Mouse (Mus musculus) neural tube, embryonic 11.5 days (tissue): ENCODE data around the gene Gdap1l1. TPM values are rescaled to one million over a fixed set of nuclear protein-coding genes. Genes with fewer than 3 reads are reported as not detected.
"Not testable (repeated sequence)": the region's sequence is repeated elsewhere in the genome, so short reads cannot be mapped to it uniquely, and the experiment has no call there.

Source experiments
- ATAC-seq: fragments of 200-750 bp; cut with Nextera tagmentation; 2 replicates; pipeline ENCODE4 v1.8.0; 2017; ENCODE audit warnings: moderate number of reproducible peaks, mild to moderate bottlenecking, moderate TSS enrichment, moderate library complexity; ENCODE audit not compliant: insufficient read depth, low FRiP score, low TSS enrichment
- DNase-seq: peaks from one replicate; pipeline ENCODE4 v3.0.0-alpha.2; 2015; ENCODE audit warnings: low spot score
- H3K27ac ChIP-seq: fragments of 300-500 bp; sonication (generic); 2 replicates; pipeline ENCODE4 v1.5.1; 2014; ENCODE audit warnings: low read depth, mild to moderate bottlenecking, low read length
- H3K27me3 ChIP-seq: fragments of 300-500 bp; sonication (generic); 2 replicates; pipeline ENCODE4 v1.6.1; 2014; ENCODE audit warnings: mild to moderate bottlenecking, low read length, mixed read lengths; ENCODE audit not compliant: control insufficient read depth, insufficient read depth
- H3K36me3 ChIP-seq: fragments of 300-500 bp; sonication (generic); 2 replicates; pipeline ENCODE4 v1.6.1; 2014; ENCODE audit warnings: mild to moderate bottlenecking, low read length, moderate library complexity, mixed read lengths; ENCODE audit not compliant: control insufficient read depth, insufficient read depth
- H3K4me1 ChIP-seq: fragments of 300-500 bp; sonication (generic); 2 replicates; pipeline ENCODE4 v1.6.1; 2014; ENCODE audit warnings: low read length, mixed read lengths; ENCODE audit not compliant: control insufficient read depth, insufficient read depth
- H3K4me2 ChIP-seq: fragments of 300-500 bp; sonication (generic); 2 replicates; pipeline ENCODE4 v1.6.1; 2014; ENCODE audit warnings: low read depth, mild to moderate bottlenecking, moderate library complexity
- H3K4me3 ChIP-seq: fragments of 300-500 bp; sonication (generic); 2 replicates; pipeline ENCODE4 v1.5.1; 2014; ENCODE audit warnings: low read depth, low read length
- H3K9ac ChIP-seq: fragments of 300-500 bp; sonication (generic); 2 replicates; pipeline ENCODE4 v1.6.1; 2014; ENCODE audit warnings: mild to moderate bottlenecking, low read length
- H3K9me3 ChIP-seq: fragments of 300-500 bp; sonication (generic); 2 replicates; pipeline ENCODE4 v1.6.1; 2016; ENCODE audit warnings: low read length; ENCODE audit not compliant: control insufficient read depth
- WGBS: fragments of 180-500 bp; shearing (Covaris S2); extraction: QIAGEN DNeasy Blood & Tissue Kit; methylation state at CpG from one replicate; pipeline ENCODE4 v1.1.7; 2014; 5-methylcytosine and 5-hydroxymethylcytosine counted together
- polyA plus RNA-seq: library from polyadenylated mRNA; unstranded; fragments of >200 nt; fragmentation: Nextera tagmentation; extraction: Ambion mirVana; gene quantifications from 2 replicates; pipeline ENCODE4 v1.2.1, GENCODE M21; 2014

The Gdap1l1 gene
- polyA plus RNA-seq, 1 experiment from 2014 or later, result 53.8 TPM

DNA sequence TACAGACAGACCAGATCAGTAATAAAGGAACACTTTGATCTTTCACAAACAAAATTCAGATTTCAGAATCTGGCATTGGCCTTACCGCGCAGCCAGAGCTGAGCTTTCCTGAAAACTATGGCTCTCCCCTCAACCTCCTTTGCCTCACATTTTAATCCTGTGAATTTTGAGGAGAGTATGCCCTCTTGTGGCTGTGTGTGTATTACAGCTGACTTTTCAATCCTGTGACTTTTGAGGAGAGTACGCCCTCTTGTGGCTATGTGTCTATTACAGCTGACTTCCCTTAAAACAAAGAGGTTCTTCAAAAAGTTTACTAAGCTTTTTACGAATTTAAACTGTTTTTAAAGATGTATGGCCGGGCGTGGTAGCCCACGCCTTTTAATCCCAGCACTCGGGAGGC is 37.1 kb upstream of the Gdap1l1 start:
- Histone ChIP-seq H3K36me3 (no peaks in the 10 kb centered on the region), H3K27me3 (no peaks in the 10 kb centered on the region), H3K9ac (no peak overlapping the region), H3K4me1 (no peaks in the 10 kb centered on the region), H3K9me3 (no peaks in the 10 kb centered on the region), H3K4me2 (no peak overlapping the region), H3K4me3 (no peak overlapping the region), H3K27ac (no peak overlapping the region)
- ATAC-seq, result no peak
- DNase-seq, result peak; percentile 79
- WGBS, result 14% methylated on average over 8 of the region's 8 CpGs

DNA sequence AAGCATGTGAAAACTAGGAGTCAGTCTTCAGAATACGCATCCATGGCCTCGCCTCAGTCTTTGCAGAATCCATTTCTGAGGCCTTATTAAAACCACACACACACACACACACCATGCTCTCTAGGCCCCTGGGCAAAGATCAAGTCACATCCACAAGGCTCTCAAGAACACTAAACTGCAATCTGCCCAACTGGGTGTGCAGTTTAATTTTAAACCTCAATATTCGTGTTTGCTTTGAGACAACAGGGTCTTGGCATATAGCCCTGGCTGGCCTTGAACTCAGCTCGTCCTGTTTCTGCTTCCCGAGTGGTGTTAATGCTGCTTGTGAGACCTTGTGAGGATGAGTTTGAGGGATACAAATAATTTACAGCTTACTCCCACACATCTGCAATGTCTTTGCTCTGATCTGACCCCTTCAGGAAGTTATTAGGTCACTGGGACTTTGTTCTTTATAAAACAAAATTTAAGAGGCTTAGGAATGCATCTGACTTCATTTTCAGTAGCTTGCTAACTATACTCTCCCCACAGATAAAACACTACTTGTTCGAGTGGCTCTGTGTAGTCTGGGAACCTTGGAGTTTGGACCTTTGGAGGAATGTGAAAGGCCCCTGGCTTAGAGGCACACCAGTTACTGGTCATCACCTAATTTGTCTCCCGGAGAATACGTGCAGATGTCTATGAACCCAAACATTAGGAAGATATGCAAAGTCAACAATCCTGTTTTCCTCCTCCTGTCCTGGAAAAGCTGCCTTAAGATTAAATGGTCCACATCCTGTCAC is 34.0 kb upstream of the Gdap1l1 start:
- Histone ChIP-seq H3K27ac (no peak overlapping the region), H3K4me2 (no peak overlapping the region), H3K9me3 (no peaks in the 10 kb centered on the region), H3K27me3 (no peaks in the 10 kb centered on the region), H3K4me3 (no peak overlapping the region), H3K9ac (no peak overlapping the region), H3K4me1 (no peaks in the 10 kb centered on the region), H3K36me3 (peaks cover under 1% of the 10 kb centered on the region; the same call in 1 of the 2 replicates)
- DNase-seq (no peak), ATAC-seq (no peak)
- 86% methylated on average over 8 of the region's 8 CpGs for WGBS

DNA sequence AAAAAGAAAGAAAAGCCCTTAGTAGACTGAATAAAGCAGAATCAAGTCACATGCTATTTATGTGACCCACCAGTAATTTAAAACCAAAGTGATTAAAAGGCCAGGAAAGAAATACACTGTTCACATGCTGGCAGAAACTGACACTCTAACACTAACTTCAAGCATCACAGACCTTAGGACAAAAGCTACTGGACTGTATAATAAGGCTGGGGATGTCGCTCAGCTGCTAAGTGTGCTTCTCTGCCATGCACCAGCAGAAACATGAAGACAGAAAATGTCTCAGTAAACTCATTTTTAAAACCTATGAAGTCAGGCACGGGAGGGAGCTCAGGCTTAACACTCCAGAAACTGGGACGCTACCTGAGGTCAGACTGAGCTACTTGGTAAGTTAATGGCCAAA is 28.1 kb upstream of the Gdap1l1 start:
- DNase-seq (no peak), ATAC-seq (no peak)
- Histone ChIP-seq H3K4me1 (no peaks in the 10 kb centered on the region), H3K4me2 (no peak overlapping the region), H3K27me3 (no peaks in the 10 kb centered on the region), H3K4me3 (no peak overlapping the region), H3K27ac (no peak overlapping the region), H3K36me3 (peaks cover 7% of the 10 kb centered on the region), H3K9me3 (no peaks in the 10 kb centered on the region), H3K9ac (no peak overlapping the region)
- 91% methylated on average over 3 of the region's 3 CpGs for WGBS

DNA sequence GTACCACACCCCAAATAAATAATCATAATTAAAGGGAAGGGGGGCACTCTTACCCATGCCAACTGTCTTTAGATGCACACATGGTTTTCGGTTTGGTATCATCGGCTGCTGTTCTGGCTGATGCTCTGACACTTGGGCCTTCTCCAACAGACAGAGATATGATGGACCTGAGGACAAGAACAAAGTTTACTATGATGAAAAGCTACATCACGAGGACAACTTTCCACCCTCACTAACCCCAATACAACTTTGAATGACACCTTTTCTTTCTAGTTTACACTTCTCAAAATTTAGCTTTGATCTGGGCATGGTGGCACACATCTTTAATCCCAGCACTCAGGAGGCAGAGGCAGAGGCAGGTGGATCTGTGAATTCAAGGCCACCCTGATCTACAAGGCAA is 26.9 kb upstream of the Gdap1l1 start:
- not testable (repeated sequence) for ATAC-seq, H3K9ac ChIP-seq, H3K4me2 ChIP-seq, H3K27ac ChIP-seq, H3K36me3 ChIP-seq, H3K4me1 ChIP-seq, DNase-seq, H3K9me3 ChIP-seq, H3K27me3 ChIP-seq, H3K4me3 ChIP-seq
- 99% methylated on average over 3 of the region's 3 CpGs for WGBS

DNA sequence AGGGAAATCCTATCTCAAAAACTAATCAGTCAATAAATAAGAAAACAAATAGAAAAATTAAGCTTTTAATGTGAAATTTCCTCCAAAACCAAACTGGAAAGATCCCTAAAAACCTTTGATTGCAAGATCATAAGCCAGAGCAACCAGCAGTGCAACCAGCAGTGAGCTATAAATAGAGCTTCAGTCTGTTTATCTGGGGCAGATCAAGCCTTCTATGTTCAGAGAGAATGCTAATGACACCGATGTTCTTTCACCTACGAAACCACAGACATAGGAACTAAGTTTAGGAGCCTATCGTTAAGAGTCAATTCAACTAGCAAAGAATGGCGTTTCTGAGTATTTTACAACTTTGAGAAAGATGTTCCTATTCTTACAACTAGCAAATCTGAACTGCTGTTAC is 26.4 kb upstream of the Gdap1l1 start:
- Histone ChIP-seq H3K36me3 (peaks cover 7% of the 10 kb centered on the region), H3K27me3 (no peaks in the 10 kb centered on the region), H3K9me3 (no peaks in the 10 kb centered on the region), H3K4me2 (no peak overlapping the region), H3K4me1 (no peaks in the 10 kb centered on the region), H3K9ac (no peak overlapping the region), H3K27ac (no peak overlapping the region), H3K4me3 (no peak overlapping the region)
- WGBS, result 82% methylated on average over 4 of the region's 4 CpGs
- DNase-seq (no peak), ATAC-seq (no peak)

DNA sequence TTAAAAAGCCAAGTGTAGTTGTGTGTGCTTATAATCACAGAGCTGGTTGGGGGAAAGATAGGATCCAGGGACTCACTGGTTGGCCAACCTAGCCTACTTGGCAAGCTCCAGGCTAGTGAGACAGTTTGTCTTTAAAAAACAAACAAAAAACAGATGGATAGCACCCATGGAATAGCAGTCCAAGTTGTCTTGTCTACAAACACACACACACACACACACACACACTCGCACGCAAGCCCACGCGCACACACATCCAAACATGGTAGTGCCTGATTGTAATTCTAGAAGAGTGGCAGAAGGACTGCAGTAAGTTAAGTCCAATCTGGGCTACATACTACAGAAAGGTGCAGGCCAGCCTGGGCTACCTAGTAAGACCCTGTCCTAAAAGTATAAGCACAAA is 25.9 kb upstream of the Gdap1l1 start:
- DNase-seq (no peak), ATAC-seq (no peak)
- H3K36me3 ChIP-seq, result peaks cover 7% of the 10 kb centered on the region
- H3K27ac ChIP-seq, result no peak overlapping the region
- H3K4me1 ChIP-seq, result peaks cover under 1% of the 10 kb centered on the region
- 97% methylated on average over 4 of the region's 4 CpGs for whole genome bisulfite sequencing
- no peak overlapping the region for H3K9ac ChIP-seq
- H3K4me2 ChIP-seq, result no peak overlapping the region
- H3K9me3 ChIP-seq, result no peaks in the 10 kb centered on the region
- H3K27me3 ChIP-seq, result no peaks in the 10 kb centered on the region
- H3K4me3 ChIP-seq, result no peak overlapping the region

DNA sequence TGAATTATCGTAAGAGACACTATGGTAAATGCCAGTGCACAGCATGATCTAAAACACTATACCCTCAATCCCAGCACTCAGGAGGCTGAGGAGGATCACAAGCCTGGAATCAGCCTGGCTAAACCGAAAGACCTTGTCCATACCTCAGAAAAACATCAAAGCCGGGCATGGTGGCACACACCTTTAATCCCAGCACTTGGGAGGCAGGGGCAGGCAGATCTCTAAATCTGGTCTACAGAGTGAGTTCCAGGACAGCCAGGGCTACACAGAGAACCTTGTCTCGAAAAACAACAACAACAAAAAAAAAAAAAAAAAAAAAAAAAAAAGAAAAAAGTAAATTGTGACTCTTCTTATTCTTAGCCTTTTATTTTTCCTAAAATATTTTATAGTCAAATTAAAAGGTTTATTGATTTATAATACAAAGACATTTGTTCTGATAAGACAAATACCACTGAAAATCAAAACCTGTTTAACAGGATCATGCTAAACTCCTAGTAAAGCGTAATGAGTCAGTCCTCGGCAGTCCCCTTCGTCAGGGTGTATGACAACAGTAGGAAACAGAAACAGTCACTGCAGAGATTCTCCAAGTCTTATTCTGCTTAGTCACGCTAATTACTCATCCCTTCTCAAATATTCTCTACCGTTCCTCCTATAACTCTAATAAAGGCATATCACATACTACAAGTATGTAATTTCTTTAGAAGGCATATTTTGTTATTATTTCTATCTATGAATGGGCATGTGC is 25.3 kb upstream of the Gdap1l1 start:
- Histone ChIP-seq H3K4me3 (no peak overlapping the region), H3K27ac (no peak overlapping the region), H3K4me2 (no peak overlapping the region), H3K4me1 (peaks cover 6% of the 10 kb centered on the region), H3K9me3 (no peaks in the 10 kb centered on the region), H3K36me3 (peaks cover 7% of the 10 kb centered on the region), H3K27me3 (no peaks in the 10 kb centered on the region), H3K9ac (no peak overlapping the region)
- ATAC-seq (no peak), DNase-seq (no peak)
- 95% methylated on average over 9 of the region's 9 CpGs for WGBS

DNA sequence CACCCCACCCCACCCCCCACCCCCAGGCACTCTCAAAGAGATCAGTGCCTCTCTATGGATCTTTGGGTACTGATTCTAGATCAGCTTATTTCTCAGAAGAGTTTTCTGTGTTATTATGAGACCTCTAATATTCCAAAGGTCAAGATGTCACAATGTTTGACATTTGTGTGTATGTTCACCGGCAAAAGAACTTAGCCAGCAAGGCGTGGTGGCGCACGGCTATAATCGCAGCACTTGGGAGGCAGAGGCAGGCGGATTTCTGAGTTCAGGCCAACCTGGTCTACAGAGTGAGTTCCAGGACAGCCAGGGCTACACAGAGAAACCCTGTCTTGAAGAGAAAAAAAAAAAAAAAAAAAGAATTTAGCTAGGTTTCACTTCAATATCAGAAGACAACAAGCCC is 21.2 kb upstream of the Gdap1l1 start:
- ATAC-seq (no peak), DNase-seq (no peak)
- Histone ChIP-seq H3K4me3 (no peak overlapping the region), H3K9me3 (no peaks in the 10 kb centered on the region), H3K4me1 (peaks cover 13% of the 10 kb centered on the region), H3K4me2 (no peak overlapping the region), H3K27ac (no peak overlapping the region), H3K27me3 (no peaks in the 10 kb centered on the region), H3K9ac (no peak overlapping the region), H3K36me3 (peaks cover 3% of the 10 kb centered on the region; the same call in 1 of the 2 replicates)
- whole genome bisulfite sequencing, result 91% methylated on average over 6 of the region's 6 CpGs

DNA sequence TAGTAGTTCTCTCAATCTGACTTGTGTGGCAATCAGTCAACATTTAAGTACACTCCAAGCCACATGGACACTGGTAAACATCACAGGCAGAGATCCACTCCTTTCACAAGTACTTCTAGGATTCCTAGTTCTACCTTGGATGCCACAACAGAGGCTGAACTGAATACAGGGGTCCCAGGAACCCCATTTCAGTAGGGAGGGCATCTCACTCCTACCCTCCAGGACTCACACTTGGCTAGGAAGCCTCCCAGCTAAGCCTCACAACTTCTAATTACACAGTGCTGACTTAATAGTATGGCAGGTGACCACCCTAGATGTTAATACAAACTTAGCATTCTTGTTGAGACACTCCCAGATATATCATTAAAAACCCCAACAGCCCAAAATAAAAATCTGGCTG is 20.4 kb upstream of the Gdap1l1 start:
- Histone ChIP-seq H3K4me3 (peak overlapping the region; percentile 62), H3K27ac (no peak overlapping the region), H3K36me3 (no peaks in the 10 kb centered on the region), H3K9me3 (no peaks in the 10 kb centered on the region), H3K27me3 (no peaks in the 10 kb centered on the region), H3K4me1 (peaks cover 13% of the 10 kb centered on the region), H3K4me2 (peak overlapping the region; percentile 66), H3K9ac (no peak overlapping the region)
- ATAC-seq (no peak), DNase-seq (no peak)
